Mouse (Mus musculus): ENCODE measurements around the gene Akap8l. TPM values are rescaled to one million over a fixed set of nuclear protein-coding genes. Genes with fewer than 3 reads are reported as not detected.

The Akap8l gene
- total RNA-seq, 1 experiment from 2014 or later = 101 TPM

DNA sequence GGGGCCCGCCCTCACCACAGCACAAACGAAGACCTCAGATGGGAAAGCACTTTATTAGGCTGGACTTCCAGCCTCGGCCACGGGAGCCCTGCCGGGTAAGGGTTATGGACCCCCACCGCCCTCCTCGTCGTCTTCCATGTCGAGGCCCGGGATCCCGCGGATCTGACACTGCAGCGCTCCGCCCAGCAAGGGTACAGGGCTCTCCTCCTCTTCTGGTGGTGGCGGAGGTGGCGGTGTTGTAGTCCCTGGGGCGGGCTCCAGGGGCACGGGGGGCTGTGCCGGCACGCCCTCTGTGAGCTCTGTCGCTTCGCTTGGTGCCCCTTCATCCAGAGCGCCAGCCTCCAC is 29.0 kb downstream of the Akap8l start:
- peak; percentile 78 for ATAC-seq (replicated peaks; ENCODE audit: low read depth, poor library complexity, severe bottlenecking)

DNA sequence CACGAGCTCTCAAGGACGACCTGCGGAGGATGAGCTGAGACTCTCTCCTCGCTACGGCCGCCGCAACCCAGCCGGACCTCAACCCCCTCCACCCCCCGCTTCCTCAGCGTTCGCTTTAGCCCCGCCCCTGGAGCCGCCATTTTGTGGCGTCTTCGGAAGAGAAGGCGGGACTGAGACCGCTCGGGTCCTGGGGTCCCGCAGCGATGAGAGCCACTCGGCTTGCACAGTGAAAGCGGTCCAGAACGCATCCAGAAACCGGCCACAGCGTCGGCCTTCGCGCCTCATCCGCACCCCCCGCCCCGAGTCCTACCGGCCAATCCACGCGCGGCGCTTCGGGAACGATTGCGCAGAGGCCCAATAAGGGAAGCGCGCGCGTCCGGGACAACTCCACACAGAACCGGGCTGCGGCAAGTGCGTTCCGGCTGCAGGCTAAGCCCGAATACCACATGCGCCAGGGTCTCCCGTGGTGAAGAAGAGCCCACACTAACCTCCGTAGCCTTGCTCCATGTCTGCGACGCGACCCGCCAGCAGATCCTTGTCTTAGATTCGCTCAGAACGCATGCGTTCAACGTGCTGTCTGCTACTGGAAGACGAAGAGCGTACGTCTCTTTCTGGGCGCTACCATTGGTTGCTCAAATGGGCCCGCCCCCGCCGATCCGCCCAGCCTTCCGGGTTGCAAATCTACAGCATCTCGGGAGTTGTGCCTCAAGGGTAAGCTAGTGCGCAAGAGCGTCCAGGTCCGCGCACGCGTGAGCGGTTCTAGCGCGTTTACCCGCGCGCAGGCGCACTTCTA is 29.6 kb downstream of the Akap8l start, which contains the start of gene Akap8:
Akap8 (minus strand) TSS at position 642 of the 793 bp plus-strand sequence.
- peak; percentile 89 for ATAC-seq (replicated peaks; ENCODE audit: low read depth, poor library complexity, severe bottlenecking)

DNA sequence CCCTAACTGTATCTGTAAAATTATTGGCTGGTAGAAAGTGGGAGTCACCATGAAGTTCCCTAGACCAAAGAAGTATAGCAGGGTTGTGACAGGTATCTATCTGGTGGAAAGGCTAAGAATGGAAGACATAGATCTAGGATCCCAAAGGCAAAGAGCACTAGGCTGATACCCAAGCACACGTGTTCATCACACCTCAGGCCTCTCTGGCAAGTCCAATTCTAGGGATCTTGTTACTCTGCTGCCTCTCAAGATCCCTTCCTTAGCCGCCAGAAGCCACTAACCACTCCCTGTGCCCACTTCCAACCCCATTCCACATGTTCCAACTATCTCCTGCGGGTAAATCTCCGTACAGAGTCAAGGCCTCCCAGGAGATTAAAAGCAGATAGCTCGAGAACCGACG is 30.5 kb downstream of the Akap8l start:
- no peak for ATAC-seq (replicated peaks; ENCODE audit: low read depth, poor library complexity, severe bottlenecking)

DNA sequence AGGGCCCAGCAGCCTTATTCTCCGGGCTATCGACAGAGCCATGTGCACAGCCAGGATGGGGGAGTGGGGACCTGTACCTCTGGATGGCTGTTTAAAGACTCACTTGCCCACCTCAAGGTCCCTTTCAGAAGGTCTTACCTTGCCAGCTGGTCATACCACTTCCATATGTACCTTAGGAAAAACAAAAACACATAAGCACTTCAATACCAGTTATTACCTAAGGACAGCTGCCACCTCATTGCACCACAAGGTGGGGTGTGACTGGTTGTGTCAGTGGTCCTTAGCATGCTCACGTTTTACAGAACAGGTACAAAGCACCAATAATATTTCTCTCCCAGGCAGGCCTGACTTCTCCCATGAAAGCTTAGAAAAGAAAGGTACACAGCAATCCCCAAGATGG is 32.7 kb downstream of the Akap8l start:
- no peak for ATAC-seq (replicated peaks; ENCODE audit: low read depth, poor library complexity, severe bottlenecking)

DNA sequence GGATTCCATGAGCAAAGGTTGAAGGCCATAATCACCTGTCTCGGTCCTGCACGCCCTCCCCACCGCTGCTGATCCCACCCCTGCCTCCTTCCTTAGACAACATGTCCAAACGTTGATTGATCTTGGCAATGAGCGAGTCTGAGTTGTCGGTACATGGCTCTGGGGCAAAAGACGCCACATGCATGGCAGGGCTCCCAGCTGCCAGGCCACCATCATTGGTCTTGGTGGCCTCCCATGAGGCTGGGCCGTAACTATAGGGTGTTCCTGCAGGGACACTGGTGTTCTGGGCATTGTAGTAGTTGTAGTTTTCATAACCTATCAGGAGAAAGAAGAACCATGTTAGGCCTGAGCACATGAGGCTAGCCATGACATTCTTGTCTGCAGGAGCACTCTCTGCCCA is 33.4 kb downstream of the Akap8l start:
- ATAC-seq (replicated peaks; ENCODE audit: low read depth, poor library complexity, severe bottlenecking) = no peak

DNA sequence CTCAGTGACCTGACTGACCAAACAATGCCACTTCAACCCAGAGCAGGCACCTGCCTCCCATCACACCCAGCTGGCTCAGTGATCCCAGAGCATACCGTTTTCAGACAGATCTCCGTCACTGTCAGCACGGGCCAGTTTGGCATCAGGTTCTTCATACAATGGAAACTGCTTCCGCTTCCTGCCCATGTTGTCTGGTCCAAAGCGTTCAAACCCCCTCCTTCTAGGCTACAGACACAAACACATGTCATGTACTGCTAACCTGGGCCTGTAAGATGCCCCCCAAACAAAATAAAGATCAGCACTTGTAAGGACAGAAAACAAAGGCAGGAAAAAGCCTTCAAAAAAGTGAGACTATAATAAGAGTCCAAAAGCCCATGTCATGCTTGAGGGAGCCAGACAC is 34.8 kb downstream of the Akap8l start:
- no peak for ATAC-seq (replicated peaks; ENCODE audit: low read depth, poor library complexity, severe bottlenecking)

DNA sequence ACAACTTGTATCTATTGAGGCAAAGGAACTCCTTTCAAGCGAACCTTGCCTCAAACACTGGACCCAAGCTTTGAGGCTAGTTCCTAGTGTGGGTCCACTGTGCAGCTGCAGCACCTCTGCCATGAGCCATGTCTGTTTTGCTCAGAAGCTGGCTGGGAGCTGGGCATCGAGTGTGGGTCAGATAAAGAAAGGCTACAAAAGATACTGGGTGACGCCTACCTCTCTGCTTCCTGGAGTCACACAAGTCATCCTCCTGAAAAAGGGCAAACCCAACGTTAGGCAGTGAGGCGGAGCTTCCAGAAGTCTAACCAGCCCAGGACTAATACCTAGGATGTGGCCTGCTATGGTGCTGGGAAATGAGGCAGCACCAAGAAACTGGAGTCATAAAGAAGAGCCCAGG is 36.5 kb downstream of the Akap8l start:
- ATAC-seq (replicated peaks; ENCODE audit: low read depth, poor library complexity, severe bottlenecking) = 0 out of 2 replicates have a peak, but pooled peaks have one; percentile 30

DNA sequence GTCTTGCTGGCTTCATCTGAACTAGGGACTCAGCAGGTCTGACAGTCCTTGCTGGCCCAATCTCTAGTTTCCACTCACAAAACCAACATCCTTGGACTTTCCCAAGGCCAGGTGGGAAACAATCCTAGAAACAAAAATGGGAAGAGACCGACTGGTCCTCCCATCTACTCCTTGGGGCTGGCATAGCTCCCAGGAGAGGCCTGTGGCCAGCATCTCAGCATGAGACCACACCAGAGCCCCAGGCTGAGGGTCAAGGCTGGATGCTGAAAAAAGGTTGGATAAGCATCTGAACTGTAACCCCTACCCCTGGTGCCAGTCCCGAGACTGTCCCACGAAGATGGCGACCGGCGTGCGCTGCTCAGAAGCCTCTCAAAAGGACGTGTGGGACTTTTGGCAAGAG is 37.6 kb downstream of the Akap8l start:
- no peak for ATAC-seq (replicated peaks; ENCODE audit: low read depth, poor library complexity, severe bottlenecking)

DNA sequence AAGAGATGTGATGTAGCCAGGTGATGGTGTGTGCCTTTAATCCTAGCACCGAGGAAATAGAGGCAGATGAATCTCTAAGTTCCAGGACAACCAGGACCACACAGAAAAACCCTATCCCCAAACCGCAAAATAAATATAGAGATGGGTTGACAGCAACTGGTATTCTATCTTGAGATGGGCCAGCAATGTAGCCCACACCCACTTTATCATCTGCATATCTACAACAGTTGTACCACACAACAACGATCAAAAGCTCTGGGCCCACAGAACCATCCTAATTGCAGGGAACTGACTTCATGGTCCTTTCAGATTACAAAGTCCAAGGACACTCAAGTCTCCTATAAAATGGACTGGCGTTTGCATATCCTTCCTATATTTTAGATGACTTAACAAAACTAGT is 42.4 kb downstream of the Akap8l start:
- ATAC-seq (replicated peaks; ENCODE audit: low read depth, poor library complexity, severe bottlenecking) = no peak

DNA sequence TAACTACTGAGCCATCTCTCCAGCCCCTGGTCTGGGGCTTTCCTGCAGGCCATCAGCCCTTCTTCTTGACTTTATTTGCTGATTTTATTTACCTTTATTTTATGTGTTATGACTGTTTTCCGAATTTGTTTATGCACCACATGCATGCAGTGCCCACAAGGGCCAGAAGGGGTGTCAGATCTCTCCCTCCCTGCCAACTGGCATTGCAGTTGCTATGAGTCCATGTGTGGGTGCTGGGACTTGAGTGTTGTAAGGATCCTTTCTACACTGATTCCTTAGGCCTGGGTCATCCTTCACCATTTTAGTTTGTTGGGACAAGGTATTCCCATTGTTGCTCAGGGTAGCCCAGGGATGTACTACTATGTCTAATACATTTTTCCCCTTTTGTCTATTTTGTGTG is 52.3 kb downstream of the Akap8l start:
- no peak for ATAC-seq (replicated peaks; ENCODE audit: low read depth, poor library complexity, severe bottlenecking)

DNA sequence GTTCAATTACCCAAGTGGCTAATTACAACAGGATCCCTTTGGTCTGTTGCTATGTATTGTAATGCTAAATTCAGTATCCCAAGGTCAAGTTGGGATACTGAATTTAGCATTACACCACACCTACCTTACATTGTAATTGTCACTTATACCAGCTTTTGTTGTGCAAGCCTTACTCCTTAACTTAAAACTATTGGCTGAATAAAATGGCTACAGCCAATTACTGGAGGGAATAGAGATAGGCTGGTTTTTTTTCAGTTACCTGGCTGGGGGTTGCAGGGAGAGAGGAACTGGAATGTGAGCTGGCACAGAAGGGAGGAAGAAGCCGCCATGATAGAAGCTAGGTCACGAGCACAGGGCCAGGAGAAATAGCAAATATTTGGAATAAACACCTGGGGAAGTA is 54.5 kb downstream of the Akap8l start:
- no peak for ATAC-seq (replicated peaks; ENCODE audit: low read depth, poor library complexity, severe bottlenecking)

DNA sequence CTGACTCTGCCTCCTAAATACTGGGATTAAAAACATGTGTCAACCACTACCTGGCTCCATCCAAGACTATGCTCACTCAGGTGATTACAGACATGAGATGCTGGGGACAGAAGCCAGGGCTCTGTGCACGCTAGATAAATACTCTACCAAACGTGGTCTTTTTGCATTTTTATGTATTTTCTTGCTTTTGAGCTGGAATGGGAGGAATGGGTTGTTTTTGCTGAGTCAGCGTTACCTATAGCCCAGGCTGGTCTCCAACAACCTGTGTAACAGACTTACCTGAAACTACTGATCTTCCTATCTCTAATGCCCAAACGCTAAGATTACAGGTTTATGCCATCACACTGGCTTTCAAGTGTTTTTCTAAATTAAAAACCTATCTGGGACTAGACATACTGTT is 55.2 kb downstream of the Akap8l start:
- ATAC-seq (replicated peaks; ENCODE audit: low read depth, poor library complexity, severe bottlenecking) = no peak

DNA sequence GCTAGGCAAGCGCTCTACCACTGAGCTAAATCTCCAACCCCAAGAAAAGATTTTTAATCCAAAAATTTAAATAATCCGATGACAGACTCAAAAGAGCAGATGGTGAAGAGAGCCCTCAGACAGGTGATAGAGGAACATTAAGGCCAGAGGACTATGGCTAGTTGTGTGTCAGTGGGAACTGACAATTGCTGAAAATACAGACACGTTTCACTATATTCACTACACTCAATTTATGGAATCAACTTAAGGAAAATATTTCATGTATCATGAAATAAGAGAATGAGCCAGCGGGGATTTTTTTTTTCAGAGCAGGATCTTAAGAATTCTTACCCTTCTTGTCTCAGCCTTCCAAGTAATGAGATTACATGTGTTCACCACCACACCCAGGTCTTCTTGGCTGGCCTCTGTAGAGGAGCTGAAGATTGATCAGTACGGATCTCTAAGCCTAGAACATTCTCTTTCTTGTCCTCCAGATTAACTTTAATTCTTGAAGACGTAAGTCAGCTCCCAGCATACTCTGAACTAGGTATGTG is 65.2 kb downstream of the Akap8l start:
- no peak for ATAC-seq (replicated peaks; ENCODE audit: low read depth, poor library complexity, severe bottlenecking)

DNA sequence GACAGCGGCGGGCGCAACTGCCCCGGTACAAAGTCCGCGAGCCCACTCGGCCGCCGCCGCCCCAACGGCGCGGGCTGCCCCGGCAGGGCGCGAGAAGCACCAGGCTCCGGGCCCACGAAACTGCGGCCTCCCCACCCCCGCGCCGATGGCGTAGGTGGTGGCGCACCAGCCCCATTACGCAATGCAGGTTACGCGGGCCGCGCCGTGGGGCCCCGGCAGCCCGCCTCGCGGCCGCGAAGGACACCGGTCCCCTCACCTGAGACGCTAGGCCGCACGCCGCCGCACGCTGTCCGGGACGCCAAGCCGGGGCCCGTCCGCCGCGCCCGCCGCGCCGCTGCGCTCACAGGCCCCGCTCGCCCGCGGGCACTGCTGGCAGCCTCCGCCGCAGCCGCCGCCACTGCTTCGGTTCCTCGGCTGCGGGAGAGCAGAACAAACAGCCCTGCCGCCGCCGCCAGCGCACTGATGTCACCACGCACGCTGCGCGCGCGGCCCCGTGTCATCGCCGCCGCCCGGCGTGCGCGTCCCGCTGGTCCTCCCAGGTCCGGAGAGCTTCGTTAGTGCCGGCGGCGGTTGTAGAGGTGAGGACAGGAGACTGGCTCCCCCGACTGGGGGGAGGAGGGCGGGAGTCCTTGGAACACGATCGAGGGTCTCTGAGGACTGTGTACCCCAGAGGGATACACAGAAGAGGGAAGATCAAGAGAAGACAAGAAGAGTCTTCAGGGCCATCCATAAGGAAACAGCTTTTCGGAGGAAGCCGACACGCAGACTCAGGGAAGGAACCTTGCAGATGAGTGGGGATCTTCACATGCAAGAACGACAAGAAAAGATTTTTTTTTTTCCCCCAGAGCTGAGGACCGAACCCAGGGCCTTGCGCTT is 65.9 kb downstream of the Akap8l start, which contains the start of gene Brd4:
Brd4 (minus strand) TSS at position 461 of the 876 bp plus-strand sequence.
- peak; percentile 66 for ATAC-seq (replicated peaks; ENCODE audit: low read depth, poor library complexity, severe bottlenecking)

DNA sequence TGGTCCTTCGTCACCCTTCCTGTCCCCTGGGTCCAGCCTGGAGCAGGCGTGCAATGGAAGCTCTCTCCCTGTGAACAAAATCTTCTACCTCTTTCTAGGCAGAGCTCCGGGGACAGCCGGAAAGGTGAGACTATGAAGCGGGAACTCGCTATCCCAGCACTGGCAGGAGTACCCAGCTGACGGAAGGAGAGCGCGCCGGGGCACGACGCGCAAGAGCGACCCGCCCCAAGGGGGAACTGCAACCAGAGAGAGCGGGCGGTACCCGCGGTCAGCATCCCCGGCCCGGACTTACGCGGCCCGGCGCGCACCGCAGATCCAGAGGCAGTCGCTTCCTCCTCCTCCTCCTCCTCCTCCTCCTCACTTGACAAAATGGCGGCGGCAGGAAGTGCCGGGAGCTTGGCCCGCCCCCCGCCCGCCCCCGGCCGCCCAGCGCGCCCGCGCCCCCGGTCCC is 66.6 kb downstream of the Akap8l start:
- ATAC-seq (replicated peaks; ENCODE audit: low read depth, poor library complexity, severe bottlenecking) = peak; percentile 81

DNA sequence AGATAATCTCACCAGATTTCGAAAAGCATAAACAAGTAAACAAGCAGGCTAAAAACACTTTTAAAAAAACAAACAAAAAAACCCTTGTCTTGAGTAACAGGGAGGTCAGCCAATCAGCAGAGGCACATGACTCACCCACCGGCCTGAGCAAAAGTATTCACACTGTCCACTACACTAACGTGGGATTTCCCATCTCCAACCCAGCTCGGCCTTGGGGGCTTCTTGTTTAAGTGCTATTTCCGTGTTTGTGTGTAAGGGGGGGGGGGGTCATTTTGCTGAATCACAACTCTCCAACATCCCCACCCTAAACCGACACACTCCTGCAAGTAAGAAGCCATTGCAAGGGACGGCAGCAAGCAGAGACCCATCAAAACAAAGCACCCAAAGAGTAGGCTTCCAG is 67.1 kb downstream of the Akap8l start:
- no peak for ATAC-seq (replicated peaks; ENCODE audit: low read depth, poor library complexity, severe bottlenecking)

DNA sequence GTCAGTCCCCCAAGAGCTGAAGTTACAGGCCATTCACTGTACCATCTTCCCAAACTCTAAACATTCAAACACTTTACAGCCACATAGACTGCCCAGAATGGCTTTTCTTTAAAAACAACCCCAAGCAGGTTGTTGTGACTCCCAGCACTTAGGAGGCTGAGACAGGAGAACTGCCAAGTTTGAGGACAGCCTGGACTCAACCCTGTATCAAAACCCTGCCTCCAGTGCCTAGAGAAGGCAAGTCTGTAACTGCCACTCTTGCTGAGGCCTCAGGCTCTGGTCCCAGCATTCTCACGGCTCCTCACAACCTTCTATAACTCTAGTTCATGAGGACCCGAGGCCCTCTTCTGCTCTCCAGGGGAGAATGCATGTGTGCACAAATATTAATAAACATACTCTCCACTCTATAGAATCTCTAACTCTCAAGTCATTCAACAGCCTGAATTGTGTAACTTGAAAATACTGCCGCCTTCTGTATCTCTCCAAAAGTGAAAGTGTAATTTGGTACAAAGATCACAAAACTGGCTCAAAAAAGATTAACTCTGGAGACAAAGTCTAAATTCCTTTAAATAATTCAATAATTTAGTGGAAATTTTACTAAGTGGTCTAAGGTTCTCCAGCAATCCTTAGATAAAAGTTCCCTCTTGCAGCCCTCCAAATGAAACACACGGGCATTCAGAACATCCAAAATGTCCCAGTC is 68.6 kb downstream of the Akap8l start:
- ATAC-seq (replicated peaks; ENCODE audit: low read depth, poor library complexity, severe bottlenecking) = no peak

DNA sequence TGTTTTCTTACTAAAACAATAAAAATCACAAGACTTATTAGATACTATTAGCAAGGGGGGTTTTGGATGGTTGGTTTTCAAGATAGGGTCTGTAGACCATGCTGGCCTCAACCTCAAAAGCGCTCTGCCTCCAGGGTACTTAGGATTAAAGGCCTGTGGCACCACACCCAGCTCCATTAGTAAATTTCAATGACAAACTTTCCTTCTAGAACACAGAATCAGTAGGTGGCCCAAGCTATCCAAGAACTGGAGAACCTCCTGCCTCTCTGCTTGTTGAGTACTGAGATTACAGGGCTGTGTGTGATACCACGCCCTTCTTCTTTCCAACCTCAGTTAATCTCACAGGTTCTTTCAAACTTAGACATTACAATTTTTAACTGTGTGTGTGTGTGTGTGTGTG is 69.3 kb downstream of the Akap8l start:
- no peak for ATAC-seq (replicated peaks; ENCODE audit: low read depth, poor library complexity, severe bottlenecking)

DNA sequence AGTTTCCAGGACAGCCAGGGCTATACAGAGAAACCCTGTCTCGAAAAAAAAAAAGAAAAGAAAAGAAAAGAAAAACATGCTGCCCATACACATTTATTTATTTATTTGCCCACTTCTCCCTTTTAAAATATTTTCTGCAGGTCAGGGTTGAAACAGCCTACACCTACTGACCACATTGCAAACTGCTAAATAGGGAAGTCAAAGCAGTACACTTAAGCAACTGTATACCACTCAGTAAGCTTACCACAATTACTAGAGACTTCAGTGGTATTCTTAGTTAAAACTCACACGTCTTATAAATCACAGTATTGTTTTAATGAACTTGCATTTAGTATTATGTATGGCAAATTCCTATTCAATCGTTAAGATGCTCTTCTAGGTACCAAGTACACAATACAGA is 69.8 kb downstream of the Akap8l start:
- peak; percentile 37; the same call in 1 of the 2 replicates for ATAC-seq (replicated peaks; ENCODE audit: low read depth, poor library complexity, severe bottlenecking)

DNA sequence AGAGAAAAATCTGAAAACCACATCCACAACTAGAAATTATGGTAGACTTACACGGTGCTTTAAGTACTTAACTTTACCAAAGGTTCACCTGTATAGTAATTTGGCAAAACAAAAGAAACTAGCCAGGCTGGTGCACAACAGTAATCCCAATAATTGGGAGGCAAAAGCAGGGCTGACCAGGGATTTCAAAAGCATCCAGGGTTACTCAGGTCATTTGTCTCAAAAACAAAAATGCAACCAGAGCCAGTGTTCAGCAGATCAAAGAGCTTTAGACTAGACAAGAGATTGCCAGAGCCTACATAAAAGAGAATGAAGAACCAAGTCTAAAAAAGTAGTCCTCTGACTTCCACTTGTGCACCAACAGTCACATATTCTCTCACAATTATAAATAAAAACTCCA is 73.2 kb downstream of the Akap8l start:
- no peak for ATAC-seq (replicated peaks; ENCODE audit: low read depth, poor library complexity, severe bottlenecking)

All from common myeloid progenitor, adult 5-6 weeks (primary cell).